ENCODE assay signal across 8 mouse cellular contexts in the genomic region with DNA sequence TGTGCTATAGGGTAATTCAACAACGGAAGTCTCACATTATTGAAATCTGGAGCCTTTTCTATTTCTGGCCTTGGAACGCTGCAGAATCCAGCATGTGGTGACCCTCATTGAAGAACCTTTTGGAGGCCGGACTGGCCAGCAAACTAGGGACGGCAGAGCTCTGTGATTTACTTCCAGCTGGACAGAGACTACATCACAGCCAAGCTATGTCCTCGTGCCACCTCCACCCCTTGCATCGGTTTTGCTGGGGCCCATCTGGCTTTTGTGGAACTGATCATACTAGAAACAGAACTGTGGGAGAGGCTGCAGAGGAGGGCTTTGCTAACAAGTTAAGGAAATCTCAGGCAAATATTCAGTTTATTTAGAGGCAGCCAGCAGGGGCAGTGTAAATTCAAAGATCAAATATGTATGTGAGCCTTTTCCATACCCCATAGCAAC.
DNase-seq lines count a peak whose midpoint lies in the region; ATAC-seq and TF ChIP-seq lines count a peak whose summit lies in the region.

No protein-coding gene starts in this region.

- no peaks in the 10 kb centered on the region for H3K36me3 ChIP-seq in kidney, postnatal 0 days (ENCODE audit: insufficient read depth, low read length)
- no peaks in the 10 kb centered on the region for H3K36me3 ChIP-seq in lung, postnatal 0 days (ENCODE audit: insufficient read depth, low read length)
- H3K36me3 ChIP-seq in forebrain, embryonic 16.5 days (ENCODE audit: control insufficient read depth, insufficient read depth), result no peaks in the 10 kb centered on the region

- ATAC-seq in kidney, postnatal 0 days (replicated peaks; ENCODE audit: low FRiP score, low read depth), result peak; percentile 52; the same call in 1 of the 2 replicates
- ATAC-seq in lung, postnatal 0 days, result peak; percentile 83
- no peak for ATAC-seq in erythroid progenitor cell, adult 5-6 weeks (replicated peaks; ENCODE audit: low FRiP score, poor library complexity, severe bottlenecking)
- ATAC-seq in forebrain, embryonic 16.5 days, result no peak

- peak overlapping the region; percentile 70 for H3K27ac ChIP-seq in gastrocnemius, adult 2 months
- peak overlapping the region; percentile 65 for H3K27ac ChIP-seq in kidney, postnatal 0 days
- H3K27ac ChIP-seq in lung, postnatal 0 days (ENCODE audit: low read length), result 0 out of 2 replicates have a peak overlapping the region, but pooled peaks have one; percentile 59
- H3K27ac ChIP-seq in forebrain, embryonic 16.5 days (ENCODE audit: low read length), result no peak overlapping the region

- peak; percentile 39 for DNase-seq in gastrocnemius, adult 2 months
- no peak for DNase-seq in gastrocnemius, postnatal 36 days
- peak; percentile 6 to 11 for DNase-seq in cerebellum, postnatal 36 days
- DNase-seq in kidney, postnatal 0 days (ENCODE audit: low spot score), result peak; percentile 83
- peak; percentile 85 for DNase-seq in lung, postnatal 0 days (ENCODE audit: low spot score)
- DNase-seq in embryo, embryonic 10.5 days (ENCODE audit: low spot score), result no peak

- no peak overlapping the region for H3K4me3 ChIP-seq in gastrocnemius, adult 2 months
- H3K4me3 ChIP-seq in kidney, postnatal 0 days (replicated peaks; ENCODE audit: low read depth, low read length), result no peak overlapping the region
- H3K4me3 ChIP-seq in lung, postnatal 0 days (ENCODE audit: low read depth, low read length), result no peak overlapping the region
- H3K4me3 ChIP-seq in forebrain, embryonic 16.5 days (replicated peaks; ENCODE audit: low read length), result no peak overlapping the region

- H3K9me3 ChIP-seq in kidney, postnatal 0 days (replicated peaks; ENCODE audit: low read length), result no peaks in the 10 kb centered on the region
- no peaks in the 10 kb centered on the region for H3K9me3 ChIP-seq in lung, postnatal 0 days (ENCODE audit: low read length)
- no peaks in the 10 kb centered on the region for H3K9me3 ChIP-seq in forebrain, embryonic 16.5 days (ENCODE audit: control insufficient read depth, low read length)

- no peak overlapping the region for H3K9ac ChIP-seq in kidney, postnatal 0 days (ENCODE audit: low read depth, low read length)
- H3K9ac ChIP-seq in lung, postnatal 0 days (replicated peaks; ENCODE audit: low read depth), result no peak overlapping the region
- no peak overlapping the region for H3K9ac ChIP-seq in forebrain, embryonic 16.5 days (replicated peaks; ENCODE audit: low read depth, low read length)

- H3K27me3 ChIP-seq in kidney, postnatal 0 days (ENCODE audit: insufficient read depth, low read length), result no peaks in the 10 kb centered on the region
- H3K27me3 ChIP-seq in lung, postnatal 0 days (replicated peaks; ENCODE audit: insufficient read depth, low read length), result no peaks in the 10 kb centered on the region
- no peaks in the 10 kb centered on the region for H3K27me3 ChIP-seq in forebrain, embryonic 16.5 days (replicated peaks; ENCODE audit: control insufficient read depth, insufficient read depth, low read length)

- intact Hi-C loops in gastrocnemius, adult 2 months (cut with DNase I), result no loop called here
- intact Hi-C loops in gastrocnemius, postnatal 36 days (cut with DNase I), result no loop called here

- no peaks in the 10 kb centered on the region for H3K4me1 ChIP-seq in kidney, postnatal 0 days (replicated peaks; ENCODE audit: insufficient read depth, low read length)
- no peaks in the 10 kb centered on the region for H3K4me1 ChIP-seq in lung, postnatal 0 days (ENCODE audit: insufficient read depth, low read depth, low read length)
- no peaks in the 10 kb centered on the region for H3K4me1 ChIP-seq in forebrain, embryonic 16.5 days (replicated peaks; ENCODE audit: control insufficient read depth, insufficient read depth, low read length)

- no peak overlapping the region for H3K4me2 ChIP-seq in kidney, postnatal 0 days (ENCODE audit: low read length)
- H3K4me2 ChIP-seq in lung, postnatal 0 days (replicated peaks; ENCODE audit: low read depth, low read length), result no peak overlapping the region
- no peak overlapping the region for H3K4me2 ChIP-seq in forebrain, embryonic 16.5 days (ENCODE audit: low read length)

- TF ChIP-seq CTCF in gastrocnemius, adult 2 months (IDR thresholded peaks at IDR 0.05), result no peak
- TF ChIP-seq CTCF in kidney, postnatal 0 days (IDR thresholded peaks at IDR 0.05; ENCODE audit: low read depth), result peak; percentile 45; the same call in 1 of the 2 replicates
- peak; percentile 55 for TF ChIP-seq CTCF in lung, postnatal 0 days (IDR thresholded peaks at IDR 0.05)

- no peak for TF ChIP-seq EP300 in lung, postnatal 0 days (IDR thresholded peaks at IDR 0.05)

- 20% methylated on average over 6 of the region's 6 CpGs for WGBS in kidney, postnatal 0 days
- 54% methylated on average over 6 of the region's 6 CpGs for WGBS in lung, postnatal 0 days
- 76% methylated on average over 6 of the region's 6 CpGs for WGBS in forebrain, embryonic 16.5 days

Comparison
In these comparisons a context has a peak if more than half of its experiments do, and no peak if none do; other contexts are left out.
1. DNase-seq: peak in gastrocnemius, adult 2 months (single experiment), cerebellum, postnatal 36 days (2 of 2), kidney, postnatal 0 days (single experiment) and lung, postnatal 0 days (single experiment); none in gastrocnemius, postnatal 36 days (0 of 2) and embryo, embryonic 10.5 days (single experiment).
2. ATAC-seq: peak in kidney, postnatal 0 days (single experiment) and lung, postnatal 0 days (single experiment); none in erythroid progenitor cell, adult 5-6 weeks (single experiment) and forebrain, embryonic 16.5 days (single experiment).